Mouse (Mus musculus) gastrocnemius, adult 2 months (tissue): ENCODE data around the gene Uqcr10. TPM values are rescaled to one million over a fixed set of nuclear protein-coding genes. Genes with fewer than 3 reads are reported as not detected.

Experiments
- DNase-seq: peaks from one replicate; pipeline ENCODE4 v3.0.0; 2022
- H3K27ac ChIP-seq: fragments of 200-600 bp; 2 replicates; pipeline ENCODE4 v1.8.1; 2022; ENCODE audit warnings: mild to moderate bottlenecking
- H3K4me3 ChIP-seq: fragments of 200-600 bp; 2 replicates; pipeline ENCODE4 v1.8.1; 2022; ENCODE audit warnings: mild to moderate bottlenecking, moderate library complexity
- CTCF ChIP-seq: fragments of 200-600 bp; IDR thresholded peaks from 2 replicates; pipeline ENCODE4 v1.8.1; 2022; ENCODE audit warnings: antibody characterized with exemption, mild to moderate bottlenecking, moderate library complexity
- intact Hi-C: fragments of 180-260 bp; cut with DNase I; formaldehyde crosslinking; loops from one replicate; pipeline ENCODE4 v1.15.1; 2025
- long read RNA-seq, 2 experiments: library from polyadenylated mRNA; stranded (forward); transcript quantifications; one replicate each; pipeline ENCODE4 v2.0.0; 2021
- total RNA-seq, 2 experiments: library from RNA; stranded (reverse); gene quantifications; 2 replicates each; pipeline ENCODE4 v1.2.3; 2021

The Uqcr10 gene
- 1,000 to 10,000 TPM in 1 of 2 experiments, 100 to 1,000 TPM in 1; 837 to 1,167 TPM for total RNA-seq
- long read RNA-seq, experiment 1, transcript Uqcr10-203 (3 exons, 510 nt): minor isoform, 42 of 682 reads
- long read RNA-seq, experiment 1, transcript Uqcr10-201 (2 exons, 434 nt): major isoform, 620 of 682 reads
- long read RNA-seq, experiment 1, partial matches to known transcripts: 15 of 682 reads
- long read RNA-seq, experiment 1, other reads (novel, unspliced or antisense): 5 of 682 reads
- long read RNA-seq, experiment 2, transcript Uqcr10-201 (2 exons, 434 nt): major isoform, 653 of 695 reads
- long read RNA-seq, experiment 2, transcript Uqcr10-203 (3 exons, 510 nt): minor isoform, 23 of 695 reads
- long read RNA-seq, experiment 2, partial matches to known transcripts: 0 of 695 reads
- long read RNA-seq, experiment 2, other reads (novel, unspliced or antisense): 16 of 695 reads

GRCm38 (mm10) chr11:4704072-4704964 is at the start of gene Uqcr10, which contains the start of gene Zmat5:
Gene Uqcr10, minus strand, starts transcription at chr11:4704342.
Gene Zmat5, plus strand, starts transcription at chr11:4704678.
- DNase-seq: peak; percentile 95
- peak within 1 kb of the TSS; percentile 96 for H3K27ac ChIP-seq
- peak within 1 kb of the TSS; percentile 97 for H3K4me3 ChIP-seq
- intact Hi-C loops: loop anchor here (5.0 kb wide), 1 partner anchor 202 kb away; no protein-coding TSS in a partner anchor
- no peak for TF ChIP-seq CTCF

GRCm38 (mm10) chr11:4752836-4753235 is 48.7 kb upstream of the Uqcr10 start:
- no peak for DNase-seq
- Histone ChIP-seq H3K27ac (no peak overlapping the region), H3K4me3 (no peak overlapping the region)
- TF ChIP-seq CTCF: no peak
- intact Hi-C loops: no loop called here

GRCm38 (mm10) chr11:4750263-4750662 is 46.1 kb upstream of the Uqcr10 start:
- intact Hi-C loops: no loop called here
- DNase-seq: peak; percentile 72
- no peak for TF ChIP-seq CTCF
- Histone ChIP-seq H3K4me3 (no peak overlapping the region), H3K27ac (no peak overlapping the region)

DNA sequence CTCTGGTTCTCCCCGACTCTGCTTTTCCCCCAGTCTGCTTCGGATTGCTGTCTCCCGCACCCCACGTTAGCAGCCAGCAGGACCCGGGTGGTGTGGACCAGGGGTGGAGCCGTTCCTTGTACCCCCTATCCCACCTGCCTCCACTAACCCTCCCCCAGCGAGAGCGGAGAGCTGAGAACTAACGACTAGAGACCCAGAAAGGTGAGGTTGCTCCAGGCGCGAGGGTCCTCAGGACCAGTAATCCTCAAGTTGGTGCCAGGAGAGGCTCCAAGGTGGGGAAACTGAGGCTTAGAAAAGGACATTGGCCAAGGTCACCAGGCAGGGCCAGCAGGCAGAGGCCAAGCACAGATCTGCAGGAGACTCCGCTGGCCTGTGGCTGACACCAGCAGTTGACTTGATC is 43.1 kb upstream of the Uqcr10 start:
- intact Hi-C loops: no loop called here
- no peak for TF ChIP-seq CTCF
- DNase-seq: no peak
- no peak overlapping the region for H3K27ac ChIP-seq
- H3K4me3 ChIP-seq: peak overlapping the region; percentile 66

GRCm38 (mm10) chr11:4746733-4747132 is 42.6 kb upstream of the Uqcr10 start, which contains the start of gene Cabp7:
Gene Cabp7, minus strand, starts transcription at chr11:4746778.
- TF ChIP-seq CTCF: no peak
- intact Hi-C loops: no loop called here
- no peak for DNase-seq
- Histone ChIP-seq H3K4me3 (peak within 1 kb of the TSS; percentile 66), H3K27ac (no peak within 1 kb of the TSS)

DNA sequence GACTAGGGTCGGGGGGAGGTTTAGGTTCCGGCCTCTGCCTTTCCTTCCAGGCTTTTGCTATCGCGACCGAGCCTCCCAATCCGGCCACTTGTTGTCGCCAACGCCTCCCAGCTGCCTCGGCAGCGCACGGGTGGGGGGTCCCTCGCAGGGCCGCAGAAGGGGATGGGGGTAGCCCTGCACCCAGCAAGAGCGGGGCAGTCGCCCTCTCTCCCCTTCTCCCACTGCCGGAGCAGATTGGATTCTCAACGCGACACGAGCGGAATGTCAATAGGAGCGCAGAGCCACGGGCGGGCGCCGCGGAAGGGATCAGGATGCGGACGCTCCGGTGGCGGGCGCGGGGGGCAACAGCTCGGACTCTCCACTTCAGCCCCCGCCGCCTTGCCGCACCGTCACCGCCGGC is 41.8 kb upstream of the Uqcr10 start:
- intact Hi-C loops: no loop called here
- H3K4me3 ChIP-seq: peak overlapping the region; percentile 66
- TF ChIP-seq CTCF: no peak
- DNase-seq: no peak
- no peak overlapping the region for H3K27ac ChIP-seq

GRCm38 (mm10) chr11:4744691-4745090 is 40.5 kb upstream of the Uqcr10 start:
- TF ChIP-seq CTCF: no peak
- DNase-seq: no peak
- Histone ChIP-seq H3K4me3 (no peak overlapping the region), H3K27ac (no peak overlapping the region)
- intact Hi-C loops: no loop called here

- intact Hi-C loops: no loop called here
- no peak overlapping the region for H3K27ac ChIP-seq
- no peak overlapping the region for H3K4me3 ChIP-seq
- no peak for DNase-seq
- no peak for TF ChIP-seq CTCF
Observed at GRCm38 (mm10) chr11:4740785-4741184, 36.6 kb upstream of the Uqcr10 start.

DNA sequence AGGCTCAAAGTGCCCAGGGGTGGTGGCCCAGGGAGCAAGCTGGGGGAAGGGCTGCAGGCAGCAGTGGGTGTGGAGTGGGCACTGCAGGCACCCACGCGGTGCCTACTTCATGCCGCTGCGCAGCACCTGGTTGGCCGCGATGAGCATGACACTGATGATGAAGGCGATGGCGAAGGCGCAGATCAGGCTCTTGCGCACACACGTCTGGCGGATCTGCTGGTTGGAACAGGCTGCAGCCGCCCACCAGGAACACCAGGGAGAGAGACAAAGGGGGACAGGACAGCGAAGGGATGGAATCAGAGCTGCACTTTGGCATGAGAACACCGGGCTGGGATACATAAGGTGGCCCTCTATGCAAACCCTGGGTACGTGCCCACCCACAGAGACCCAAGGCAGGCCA is 34.6 kb upstream of the Uqcr10 start:
- no peak for TF ChIP-seq CTCF
- Histone ChIP-seq H3K4me3 (no peak overlapping the region), H3K27ac (no peak overlapping the region)
- DNase-seq: no peak
- intact Hi-C loops: no loop called here

DNA sequence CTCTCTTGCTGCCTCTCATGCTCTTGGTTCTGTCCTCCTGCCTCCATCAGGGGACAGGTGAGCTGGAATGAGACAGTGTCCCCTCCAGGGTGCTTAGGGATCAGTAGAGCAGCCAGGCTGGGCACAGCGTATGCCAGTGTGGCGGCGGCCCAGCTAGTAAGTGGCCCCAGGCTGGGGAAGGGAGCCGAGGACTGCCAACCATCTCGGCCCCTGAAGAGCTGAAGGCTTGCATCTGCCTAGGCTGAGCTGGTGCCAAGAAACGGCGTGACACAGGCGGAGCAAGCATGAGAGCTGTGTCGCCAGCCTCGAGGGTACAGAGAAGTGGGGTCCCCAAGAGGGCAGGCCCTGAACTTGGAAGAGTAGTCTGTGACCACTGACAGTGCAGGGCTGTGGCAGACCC is 33.5 kb upstream of the Uqcr10 start:
- intact Hi-C loops: no loop called here

GRCm38 (mm10) chr11:4736355-4736754 is 32.2 kb upstream of the Uqcr10 start:
- intact Hi-C loops: no loop called here
- no peak for TF ChIP-seq CTCF
- no peak overlapping the region for H3K4me3 ChIP-seq
- no peak overlapping the region for H3K27ac ChIP-seq
- no peak for DNase-seq

More for the DNA sequence above, 33.5 kb upstream of the Uqcr10 start:
- DNase-seq: no peak
- Histone ChIP-seq H3K27ac (no peak overlapping the region), H3K4me3 (no peak overlapping the region)
- no peak for TF ChIP-seq CTCF

DNA sequence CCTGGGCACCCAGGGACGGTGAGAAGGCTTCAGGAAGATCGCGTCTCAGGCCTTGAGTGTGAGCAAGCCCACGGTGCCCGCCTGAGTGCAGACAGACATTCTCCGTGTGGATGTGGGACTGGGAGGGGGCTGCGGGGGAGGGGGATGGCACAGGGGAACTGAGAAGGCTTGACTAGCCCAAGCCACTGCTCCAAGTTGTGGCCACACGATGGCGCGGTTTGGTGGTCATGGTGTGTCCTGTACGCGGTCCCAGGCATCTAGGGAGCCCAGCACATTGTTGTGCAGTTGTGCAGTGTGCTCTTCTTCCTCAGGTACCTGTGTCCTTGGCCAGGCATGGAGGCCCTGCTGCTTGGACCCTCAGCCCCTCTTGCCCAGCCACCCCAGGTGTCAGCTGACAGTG is 30.0 kb upstream of the Uqcr10 start:
- no peak for DNase-seq
- TF ChIP-seq CTCF: peak; percentile 24
- intact Hi-C loops: loop anchor here (5.0 kb wide), 1 partner anchor 88 kb away; no protein-coding TSS in a partner anchor
- H3K4me3 ChIP-seq: no peak overlapping the region
- H3K27ac ChIP-seq: no peak overlapping the region

GRCm38 (mm10) chr11:4731781-4732180 is 27.6 kb upstream of the Uqcr10 start:
- Histone ChIP-seq H3K4me3 (no peak overlapping the region), H3K27ac (no peak overlapping the region)
- no peak for TF ChIP-seq CTCF
- DNase-seq: no peak
- intact Hi-C loops: loop anchor here (5.0 kb wide), 1 partner anchor 91 kb away; no protein-coding TSS in a partner anchor
